Mouse (Mus musculus) testis, adult 2 months (tissue): ENCODE measurements at regions not wholly inside any gene's neighbourhood (a gene's known extent, or its start where the extent isn't known, plus 50 kb on each side); places are given as distances from the start of the nearest gene placed in this dataset.

Source experiments
- CTCF ChIP-seq: fragments of 200-500 bp; IDR thresholded peaks from 2 replicates; pipeline ENCODE4 v1.5.1; 2012; ENCODE audit warnings: low read depth, mild to moderate bottlenecking, inconsistent platforms, low read length, moderate library complexity; ENCODE audit not compliant: control insufficient read depth, insufficient read depth, insufficient replicate concordance
- POLR2A ChIP-seq: fragments of 200-500 bp; IDR thresholded peaks from 2 replicates; pipeline ENCODE4 v1.6.1; 2012; ENCODE audit warnings: low read depth, mild to moderate bottlenecking, inconsistent platforms, low read length, moderate library complexity; ENCODE audit not compliant: control insufficient read depth

- TF ChIP-seq CTCF, result no peak
- no peak for TF ChIP-seq POLR2A
These were observed 313.1 kb upstream of the Adgrl2 start for GRCm38 (mm10) chr3:149303418-149303817.
